Mouse (Mus musculus) macrophage (primary cell): Measurements from ENCODE around the gene Dnm3. TPM values are rescaled to one million over a fixed set of nuclear protein-coding genes. Genes with fewer than 3 reads are reported as not detected.
A peak's percentile ranks its signal among the peaks of the same experiment; 100 is the strongest.

Experiments
- H3K27ac ChIP-seq: fragments of 350-480 bp; formaldehyde crosslinking; 2 replicates; pipeline ENCODE4 v1.9.0; 2021
- H3K36me3 ChIP-seq: fragments of 350-480 bp; formaldehyde crosslinking; 2 replicates; pipeline ENCODE4 v1.9.0; 2021; ENCODE audit errors: inconsistent target
- H3K4me3 ChIP-seq: fragments of 350-480 bp; formaldehyde crosslinking; 2 replicates; pipeline ENCODE4 v1.9.0; 2021; ENCODE audit errors: inconsistent target
- H3K79me2 ChIP-seq: fragments of 350-480 bp; formaldehyde crosslinking; 2 replicates; pipeline ENCODE4 v1.9.0; 2021; ENCODE audit errors: inconsistent target
- WGBS: methylation state at CpG from one replicate; pipeline ENCODE4 v1.1.7; 2026; ENCODE audit warnings: inconsistent platforms; ENCODE audit not compliant: missing documents; 5-methylcytosine and 5-hydroxymethylcytosine counted together
- polyA plus RNA-seq: library from polyadenylated mRNA; stranded (reverse); fragments of 250-400 nt; gene quantifications from 3 replicates; pipeline ENCODE4 v1.2.4, GENCODE M21; 2018; ENCODE audit warnings: inconsistent platforms
- total RNA-seq, 78 experiments: library from RNA; depleted of rRNA; stranded (reverse); fragments of 250-400 nt; gene quantifications; 1 replicate in 9 of 78; 2 replicates in 24 of 78; 3 replicates in 43 of 78; 4 replicates in 2 of 78; pipeline ENCODE4 v1.2.4; 2018; ENCODE audit warnings: inconsistent platforms in 56 of 78

Dnm3 gene
- 1 to 10 TPM in 2 of 26 experiments, under 1 TPM in 14, not detected in 10; 0.07 to 1.4 (median 0.31) TPM for total RNA-seq (2018; cell fraction: chromatin; rRNA removed)
- total RNA-seq (2018; cell fraction: cytosol; rRNA removed) = under 1 TPM in 13 of 26 experiments, not detected in 13; under 0.01 to 0.19 (median 0.09) TPM
- 1 to 10 TPM in 1 of 26 experiments, under 1 TPM in 8, not detected in 17; 0.10 to 1.1 (median 0.25) TPM for total RNA-seq (2018; cell fraction: nucleus; rRNA removed)
- not detected in 3 replicates for polyA plus RNA-seq

- H3K79me2 ChIP-seq = no peaks in the 10 kb centered on the region
- H3K4me3 ChIP-seq = no peak within 1 kb of the TSS
- 2% methylated on average over 48 of the region's 56 CpGs for WGBS
- no peak within 1 kb of the TSS for H3K27ac ChIP-seq
- H3K36me3 ChIP-seq = no peaks in the 10 kb centered on the region
Measured at GRCm38 (mm10) chr1:162477246-162478209, at the start of gene Dnm3. TSS of gene Dnm3 (minus strand) at chr1:162478034.

DNA sequence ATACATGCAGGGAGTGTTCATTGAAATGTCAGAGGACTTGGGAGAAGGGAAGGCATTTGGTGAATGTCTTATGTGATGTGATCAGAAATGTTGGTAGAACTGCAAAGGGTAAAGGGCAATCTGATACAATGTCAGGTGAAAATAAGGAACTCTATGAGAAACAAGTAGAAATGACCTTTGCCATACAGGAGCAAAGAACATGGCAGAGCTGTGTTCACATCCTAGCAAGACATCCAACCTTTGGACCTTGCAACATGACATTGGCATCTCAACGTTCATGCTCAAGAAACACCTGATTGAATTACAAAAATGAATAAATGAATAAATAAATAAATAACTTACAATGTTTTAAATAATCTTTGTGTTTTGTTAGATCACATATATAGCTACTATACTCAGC, 37.3 kb upstream of the Dnm3 start:
- no peaks in the 10 kb centered on the region for H3K36me3 ChIP-seq
- 77% methylated on average over 1 of the region's 1 CpGs for WGBS
- H3K4me3 ChIP-seq = no peak overlapping the region
- H3K79me2 ChIP-seq = no peaks in the 10 kb centered on the region
- no peak overlapping the region for H3K27ac ChIP-seq

DNA sequence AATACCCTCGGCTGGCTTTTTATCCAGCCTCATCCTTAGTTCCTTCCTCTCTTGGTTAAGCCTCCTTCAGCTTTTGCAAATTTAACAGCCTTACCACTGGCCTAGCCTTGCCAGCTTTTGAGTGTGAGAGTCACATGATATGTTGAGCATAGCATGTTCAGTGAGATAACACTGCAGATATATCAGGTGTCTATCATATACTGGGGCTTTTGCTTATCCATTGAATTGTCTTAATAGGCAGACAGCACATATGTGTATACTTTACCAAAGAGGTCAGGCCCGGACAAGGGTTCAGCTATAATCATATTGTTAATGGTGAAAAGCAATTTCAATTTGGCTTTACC, 32.2 kb upstream of the Dnm3 start:
- 50% methylated on average over 2 of the region's 2 CpGs for WGBS
- no peaks in the 10 kb centered on the region for H3K79me2 ChIP-seq
- peak overlapping the region; percentile 41 for H3K27ac ChIP-seq
- no peak overlapping the region for H3K4me3 ChIP-seq
- H3K36me3 ChIP-seq = no peaks in the 10 kb centered on the region

DNA sequence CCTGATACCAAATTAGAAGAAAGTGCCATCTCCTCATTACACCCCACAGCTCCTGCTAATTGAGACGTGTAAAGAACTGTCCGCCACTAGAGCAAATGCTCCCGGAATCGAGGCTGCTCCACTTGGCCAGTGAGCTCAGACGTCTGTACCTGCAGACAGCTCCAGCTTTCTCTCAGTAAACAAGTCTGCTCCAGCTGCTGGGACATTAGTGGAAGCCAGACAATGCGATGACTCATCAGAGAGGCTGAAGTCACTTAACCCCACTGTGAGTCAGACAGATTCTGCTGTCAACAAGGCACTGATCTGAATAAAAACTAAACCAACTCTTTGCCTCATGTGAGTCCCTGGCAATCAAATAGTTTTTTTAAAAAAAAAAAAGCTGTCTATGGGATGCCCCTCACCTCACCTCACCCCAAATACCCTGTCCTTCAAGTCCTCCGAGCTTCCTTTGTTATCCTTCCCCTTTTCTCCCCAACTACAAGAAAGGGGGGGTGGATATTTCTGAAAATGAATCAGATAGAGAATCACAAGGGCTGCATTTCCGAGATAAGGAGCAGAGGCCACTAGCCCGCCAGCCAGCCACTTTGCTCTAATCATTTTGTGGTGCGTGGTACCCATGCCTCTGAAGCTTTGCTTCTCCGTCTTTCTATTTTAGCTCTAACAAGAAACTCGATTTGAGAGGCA, 31.6 kb upstream of the Dnm3 start:
- Histone ChIP-seq H3K36me3 (no peaks in the 10 kb centered on the region), H3K79me2 (no peaks in the 10 kb centered on the region), H3K27ac (peak overlapping the region; percentile 41), H3K4me3 (no peak overlapping the region; the same call in 1 of the 2 replicates)
- 18% methylated on average over 11 of the region's 12 CpGs for WGBS

GRCm38 (mm10) chr1:162508211-162509005, 30.6 kb upstream of the Dnm3 start:
- Histone ChIP-seq H3K79me2 (no peaks in the 10 kb centered on the region), H3K27ac (no peak overlapping the region), H3K4me3 (no peak overlapping the region), H3K36me3 (no peaks in the 10 kb centered on the region)
- WGBS = 94% methylated on average over 4 of the region's 4 CpGs

GRCm38 (mm10) chr1:162506516-162506915, 28.7 kb upstream of the Dnm3 start:
- H3K79me2 ChIP-seq = no peaks in the 10 kb centered on the region
- 88% methylated on average over 4 of the region's 4 CpGs for WGBS
- no peak overlapping the region for H3K4me3 ChIP-seq
- no peak overlapping the region for H3K27ac ChIP-seq
- H3K36me3 ChIP-seq = no peaks in the 10 kb centered on the region

DNA sequence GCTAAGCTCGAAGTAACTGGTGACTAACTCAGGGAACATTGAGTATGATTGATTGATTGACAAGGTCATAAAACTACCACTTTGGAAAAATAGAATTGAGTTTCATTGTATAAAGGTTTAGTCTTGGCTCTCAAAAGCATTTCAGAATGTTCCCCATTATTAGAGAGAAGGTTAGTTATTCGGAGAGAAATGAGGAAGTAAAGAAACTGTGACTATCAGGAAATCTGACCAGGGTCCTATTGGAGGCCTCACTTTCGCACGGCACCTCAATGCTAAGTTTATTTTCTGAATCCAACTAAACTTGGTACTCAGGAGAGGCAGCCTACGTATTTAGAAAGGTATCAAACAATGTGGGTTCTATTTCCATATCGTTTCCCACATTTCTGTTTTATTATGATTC, 27.8 kb upstream of the Dnm3 start:
- 28% methylated on average over 6 of the region's 6 CpGs for WGBS

GRCm38 (mm10) chr1:162476531-162477080, 1.2 kb downstream of the Dnm3 start:
- Histone ChIP-seq H3K36me3 (no peaks in the 10 kb centered on the region), H3K79me2 (no peaks in the 10 kb centered on the region), H3K4me3 (no peak overlapping the region), H3K27ac (no peak overlapping the region)
- 9% methylated on average over 19 of the region's 19 CpGs for WGBS

More for the DNA sequence above, 27.8 kb upstream of the Dnm3 start:
- H3K27ac ChIP-seq = no peak overlapping the region
- no peak overlapping the region for H3K4me3 ChIP-seq
- H3K79me2 ChIP-seq = no peaks in the 10 kb centered on the region
- H3K36me3 ChIP-seq = no peaks in the 10 kb centered on the region

DNA sequence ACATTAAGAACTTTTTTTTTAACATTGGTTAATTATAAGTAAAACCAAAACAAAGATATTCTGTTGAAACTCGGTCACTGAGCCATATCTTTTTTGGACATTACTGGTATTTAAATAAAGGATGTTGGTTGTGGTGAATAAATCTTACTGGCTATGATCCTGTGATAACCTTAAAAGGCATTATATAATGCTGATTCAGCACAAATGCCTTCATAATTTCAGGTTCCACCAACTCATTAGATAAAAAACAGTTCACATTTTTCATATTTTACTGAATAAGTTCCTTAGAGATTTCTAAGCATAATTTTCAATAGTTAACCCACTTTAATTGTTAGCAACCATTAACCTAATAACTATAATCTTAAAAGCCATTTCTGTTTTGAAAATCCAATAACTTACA, 4.9 kb downstream of the Dnm3 start:
- no peak overlapping the region for H3K4me3 ChIP-seq
- H3K79me2 ChIP-seq = no peaks in the 10 kb centered on the region
- no peaks in the 10 kb centered on the region for H3K36me3 ChIP-seq
- 14% methylated on average over 1 of the region's 1 CpGs for WGBS
- no peak overlapping the region for H3K27ac ChIP-seq

- no peak overlapping the region for H3K27ac ChIP-seq
- no peaks in the 10 kb centered on the region for H3K79me2 ChIP-seq
- no peaks in the 10 kb centered on the region for H3K36me3 ChIP-seq
- no peak overlapping the region for H3K4me3 ChIP-seq
Measured at GRCm38 (mm10) chr1:162471089-162471488, 6.7 kb downstream of the Dnm3 start.

DNA sequence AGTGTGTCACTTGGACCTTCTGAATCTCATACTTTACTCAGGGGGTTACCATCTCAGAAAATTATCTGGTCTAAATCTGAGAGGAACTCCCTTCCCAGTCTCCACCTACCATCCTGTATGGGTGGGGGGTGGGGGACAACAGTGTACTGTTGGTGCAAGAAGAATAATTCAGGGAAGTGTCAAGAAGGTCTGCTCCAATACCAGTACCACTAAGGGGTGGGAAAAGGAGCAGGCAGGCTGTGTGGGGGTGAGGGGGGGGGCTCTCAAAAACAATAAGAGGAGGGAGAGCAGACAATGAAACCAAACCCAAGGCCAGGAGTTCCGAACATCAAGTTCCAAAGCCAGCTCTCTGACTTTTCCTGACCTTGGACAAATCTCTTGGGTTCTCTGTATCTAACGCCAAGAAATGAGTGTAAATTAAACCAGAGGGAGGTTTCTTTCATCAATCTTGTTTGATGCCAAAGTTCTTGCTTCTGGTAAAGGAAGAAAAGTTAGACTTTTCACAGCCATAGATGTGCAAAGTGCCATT, 8.0 kb downstream of the Dnm3 start:
- H3K4me3 ChIP-seq = no peak overlapping the region
- WGBS = 96% methylated on average over 2 of the region's 2 CpGs
- no peak overlapping the region for H3K27ac ChIP-seq
- no peaks in the 10 kb centered on the region for H3K36me3 ChIP-seq
- H3K79me2 ChIP-seq = no peaks in the 10 kb centered on the region

- Histone ChIP-seq H3K79me2 (no peaks in the 10 kb centered on the region), H3K27ac (no peak overlapping the region), H3K36me3 (no peaks in the 10 kb centered on the region), H3K4me3 (no peak overlapping the region)
- WGBS = 91% methylated on average over 8 of the region's 8 CpGs
Measured at GRCm38 (mm10) chr1:162463676-162464075, 14.2 kb downstream of the Dnm3 start.

GRCm38 (mm10) chr1:162458711-162459110, 19.1 kb downstream of the Dnm3 start:
- Histone ChIP-seq H3K79me2 (no peaks in the 10 kb centered on the region), H3K4me3 (no peak overlapping the region), H3K36me3 (no peaks in the 10 kb centered on the region), H3K27ac (no peak overlapping the region)
- 92% methylated on average over 2 of the region's 2 CpGs for WGBS

DNA sequence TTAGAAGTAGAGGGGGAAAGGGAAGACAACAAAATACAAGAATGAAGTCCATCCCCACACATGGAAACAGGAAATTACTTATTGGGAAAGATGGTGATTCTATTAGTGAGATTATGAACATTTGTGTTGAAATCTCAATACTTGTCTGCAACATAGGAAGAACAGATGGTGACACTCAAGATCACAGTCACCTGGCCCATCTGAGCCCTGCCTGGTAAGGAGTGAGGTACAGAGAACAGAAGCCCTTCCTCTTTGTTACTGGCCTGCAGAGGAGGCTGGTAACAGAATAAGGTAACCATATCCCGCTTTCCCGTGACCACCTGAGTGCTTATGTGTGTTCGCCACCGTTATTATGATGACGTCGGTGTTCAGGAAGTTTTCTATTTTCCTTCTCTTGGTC, 21.0 kb downstream of the Dnm3 start:
- Histone ChIP-seq H3K79me2 (no peaks in the 10 kb centered on the region), H3K4me3 (no peak overlapping the region), H3K27ac (no peak overlapping the region), H3K36me3 (no peaks in the 10 kb centered on the region)
- 94% methylated on average over 6 of the region's 6 CpGs for WGBS
